Mouse (Mus musculus) forebrain, embryonic 12.5 days (tissue): ENCODE measurements around the gene Ripor1. TPM values are rescaled to one million over a fixed set of nuclear protein-coding genes. Genes with fewer than 3 reads are reported as not detected.

Source experiments
- ATAC-seq: fragments of 200-750 bp; cut with Nextera tagmentation; 2 replicates; pipeline ENCODE4 v1.8.0; 2017; ENCODE audit warnings: moderate TSS enrichment; ENCODE audit not compliant: low FRiP score
- H3K27ac ChIP-seq: fragments of 300-500 bp; sonication (generic); 2 replicates; pipeline ENCODE4 v1.5.1; 2016; ENCODE audit warnings: mild to moderate bottlenecking
- H3K27me3 ChIP-seq: fragments of 300-500 bp; sonication (generic); 2 replicates; pipeline ENCODE4 v1.6.1; 2016; ENCODE audit warnings: mild to moderate bottlenecking
- H3K36me3 ChIP-seq: fragments of 300-500 bp; sonication (generic); replicated peaks from 2 replicates; pipeline ENCODE4 v1.6.1; 2016; ENCODE audit warnings: mild to moderate bottlenecking
- H3K4me1 ChIP-seq: fragments of 300-500 bp; sonication (generic); 2 replicates; pipeline ENCODE4 v1.6.1; 2016
- H3K4me2 ChIP-seq: fragments of 300-500 bp; sonication (generic); 2 replicates; pipeline ENCODE4 v1.6.1; 2016; ENCODE audit warnings: mild to moderate bottlenecking, moderate library complexity
- H3K4me3 ChIP-seq: fragments of 300-500 bp; sonication (generic); replicated peaks from 2 replicates; pipeline ENCODE4 v1.5.1; 2016; ENCODE audit warnings: mild to moderate bottlenecking
- H3K9ac ChIP-seq: fragments of 300-500 bp; sonication (generic); 2 replicates; pipeline ENCODE4 v1.6.1; 2016; ENCODE audit warnings: mild to moderate bottlenecking
- H3K9me3 ChIP-seq: fragments of 300-500 bp; sonication (generic); 2 replicates; pipeline ENCODE4 v1.6.1; 2016
- WGBS: fragments of 180-500 bp; shearing (Covaris S2); methylation state at CpG from one replicate; pipeline ENCODE4 v1.1.7; 2016; 5-methylcytosine and 5-hydroxymethylcytosine counted together
- polyA plus RNA-seq: library from polyadenylated mRNA; unstranded; fragments of >200 nt; fragmentation: Nextera tagmentation; extraction: Ambion mirVana; gene quantifications from 2 replicates; pipeline ENCODE4 v1.2.1, GENCODE M21; 2016

The Ripor1 gene
- polyA plus RNA-seq, 1 experiment from 2014 or later, result 17.3 TPM

GRCm38 (mm10) chr8:105609355-105609754 is 4.3 kb downstream of the Ripor1 start:
- no peak overlapping the region for H3K4me3 ChIP-seq
- no peak overlapping the region for H3K4me2 ChIP-seq
- H3K36me3 ChIP-seq, result 0 out of 2 replicates have a peak, but pooled peaks cover 3% of the 10 kb centered on the region
- H3K27ac ChIP-seq, result no peak overlapping the region
- peaks cover 26% of the 10 kb centered on the region for H3K27me3 ChIP-seq
- no peak for ATAC-seq
- H3K9ac ChIP-seq, result no peak overlapping the region
- WGBS, result 85% methylated on average over 2 of the region's 2 CpGs
- peaks cover 46% of the 10 kb centered on the region for H3K4me1 ChIP-seq
- no peaks in the 10 kb centered on the region for H3K9me3 ChIP-seq

- H3K36me3 ChIP-seq, result 0 out of 2 replicates have a peak, but pooled peaks cover 4% of the 10 kb centered on the region
- no peak overlapping the region for H3K9ac ChIP-seq
- peaks cover 29% of the 10 kb centered on the region for H3K27me3 ChIP-seq
- H3K4me3 ChIP-seq, result no peak overlapping the region
- H3K4me1 ChIP-seq, result peaks cover 43% of the 10 kb centered on the region
- ATAC-seq, result no peak
- no peaks in the 10 kb centered on the region for H3K9me3 ChIP-seq
- 78% methylated on average over 4 of the region's 4 CpGs for WGBS
- no peak overlapping the region for H3K27ac ChIP-seq
- no peak overlapping the region for H3K4me2 ChIP-seq
These were observed 4.7 kb downstream of the Ripor1 start for GRCm38 (mm10) chr8:105609771-105610170.

GRCm38 (mm10) chr8:105611836-105612235 is 6.8 kb downstream of the Ripor1 start:
- Histone ChIP-seq H3K36me3 (peaks cover 23% of the 10 kb centered on the region), H3K9me3 (no peaks in the 10 kb centered on the region), H3K4me2 (no peak overlapping the region), H3K9ac (no peak overlapping the region), H3K4me1 (peaks cover 28% of the 10 kb centered on the region), H3K4me3 (no peak overlapping the region), H3K27ac (no peak overlapping the region), H3K27me3 (peaks cover 39% of the 10 kb centered on the region)
- 86% methylated on average over 9 of the region's 9 CpGs for WGBS
- no peak for ATAC-seq

DNA sequence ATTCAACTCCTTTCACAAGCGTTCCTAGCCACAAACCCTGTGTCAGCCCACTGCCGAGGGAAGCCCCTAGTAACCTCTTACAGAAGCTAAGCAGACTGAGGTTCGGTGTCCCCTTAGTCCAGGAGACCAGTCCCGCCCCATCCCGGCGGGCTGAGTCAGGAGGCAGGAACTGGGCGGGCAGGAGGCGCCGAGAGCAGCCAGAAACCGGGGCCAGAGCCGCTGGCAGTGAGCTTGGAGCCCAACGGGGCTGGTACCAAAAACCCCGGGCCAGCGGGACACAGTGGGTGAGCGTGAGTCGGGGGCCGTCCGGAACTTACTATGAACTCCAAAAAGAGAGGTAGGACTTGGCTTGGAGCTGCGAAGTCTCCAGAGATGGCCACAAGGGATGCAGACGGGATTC is 8.0 kb downstream of the Ripor1 start:
- Histone ChIP-seq H3K9ac (no peak overlapping the region), H3K4me3 (peak overlapping the region; percentile 12; the same call in 1 of the 2 replicates), H3K27me3 (peaks cover 39% of the 10 kb centered on the region), H3K4me2 (no peak overlapping the region), H3K4me1 (peaks cover 18% of the 10 kb centered on the region), H3K36me3 (peaks cover 35% of the 10 kb centered on the region), H3K9me3 (no peaks in the 10 kb centered on the region), H3K27ac (no peak overlapping the region)
- ATAC-seq, result no peak
- 4% methylated on average over 20 of the region's 20 CpGs for WGBS

GRCm38 (mm10) chr8:105613830-105614511 is 8.9 kb downstream of the Ripor1 start:
- Histone ChIP-seq H3K4me1 (peaks cover 17% of the 10 kb centered on the region), H3K4me3 (peak overlapping the region; percentile 45), H3K4me2 (peak overlapping the region; percentile 78), H3K27ac (no peak overlapping the region), H3K36me3 (peaks cover 44% of the 10 kb centered on the region), H3K27me3 (peaks cover 39% of the 10 kb centered on the region), H3K9ac (peak overlapping the region; percentile 55), H3K9me3 (no peaks in the 10 kb centered on the region)
- under 1% methylated on average over 50 of the region's 50 CpGs for WGBS
- peak; percentile 56 for ATAC-seq

DNA sequence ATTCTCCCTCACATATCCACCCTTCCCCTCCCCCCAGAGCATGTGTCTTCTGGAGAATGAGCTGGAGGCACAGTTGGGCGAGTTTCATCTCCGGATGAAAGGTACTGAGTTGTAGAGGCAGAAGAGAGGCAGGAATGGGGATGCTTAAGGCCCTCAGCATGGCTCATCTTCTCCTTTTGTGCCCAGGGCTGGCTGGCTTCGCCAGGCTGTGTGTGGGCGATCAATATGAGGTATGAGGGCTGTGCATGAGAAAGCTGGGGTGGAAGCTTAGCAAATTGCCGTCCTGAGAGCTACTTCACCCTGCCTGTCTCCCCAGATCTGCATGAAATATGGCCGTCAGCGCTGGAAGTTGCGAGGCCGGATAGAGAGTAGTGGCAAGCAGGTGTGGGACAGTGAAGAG is 10.9 kb downstream of the Ripor1 start:
- Histone ChIP-seq H3K4me2 (no peak overlapping the region), H3K4me3 (no peak overlapping the region), H3K9ac (no peak overlapping the region), H3K4me1 (peaks cover 17% of the 10 kb centered on the region), H3K27ac (no peak overlapping the region), H3K36me3 (peaks cover 63% of the 10 kb centered on the region), H3K27me3 (peaks cover 39% of the 10 kb centered on the region), H3K9me3 (no peaks in the 10 kb centered on the region)
- ATAC-seq, result no peak
- WGBS, result 87% methylated on average over 9 of the region's 9 CpGs

GRCm38 (mm10) chr8:105617451-105618278 is 12.6 kb downstream of the Ripor1 start:
- H3K4me3 ChIP-seq, result no peak overlapping the region
- peaks cover 28% of the 10 kb centered on the region for H3K27me3 ChIP-seq
- H3K9ac ChIP-seq, result no peak overlapping the region
- H3K27ac ChIP-seq, result no peak overlapping the region
- ATAC-seq, result no peak
- peaks cover 70% of the 10 kb centered on the region for H3K36me3 ChIP-seq
- no peaks in the 10 kb centered on the region for H3K9me3 ChIP-seq
- H3K4me2 ChIP-seq, result no peak overlapping the region
- 92% methylated on average over 21 of the region's 21 CpGs for WGBS
- H3K4me1 ChIP-seq, result peaks cover 28% of the 10 kb centered on the region

DNA sequence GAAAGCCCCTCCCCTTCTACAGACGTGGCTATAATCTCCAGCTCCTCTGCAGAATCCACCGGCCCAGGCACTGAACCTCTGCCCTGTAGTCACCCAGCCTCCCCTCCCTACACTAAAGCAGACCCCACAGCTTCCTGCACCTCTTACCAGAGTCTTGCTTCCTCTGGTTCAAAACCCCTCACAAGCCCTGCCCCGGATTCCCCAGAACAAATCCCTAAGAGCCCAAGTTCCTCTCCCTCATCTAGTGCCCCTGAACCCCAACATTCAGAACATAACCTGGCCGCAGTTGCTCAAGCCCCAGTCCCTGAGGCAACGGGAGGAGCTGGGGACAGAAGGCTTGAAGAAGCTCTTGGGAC is 13.2 kb downstream of the Ripor1 start:
- peaks cover 28% of the 10 kb centered on the region for H3K4me1 ChIP-seq
- no peak for ATAC-seq
- H3K27ac ChIP-seq, result no peak overlapping the region
- H3K4me2 ChIP-seq, result no peak overlapping the region
- WGBS, result 94% methylated on average over 5 of the region's 5 CpGs
- no peaks in the 10 kb centered on the region for H3K9me3 ChIP-seq
- H3K9ac ChIP-seq, result no peak overlapping the region
- H3K4me3 ChIP-seq, result no peak overlapping the region
- H3K36me3 ChIP-seq, result peaks cover 73% of the 10 kb centered on the region
- peaks cover 23% of the 10 kb centered on the region for H3K27me3 ChIP-seq

GRCm38 (mm10) chr8:105618892-105619591 is 14.0 kb downstream of the Ripor1 start:
- H3K4me2 ChIP-seq, result no peak overlapping the region
- WGBS, result 94% methylated on average over 19 of the region's 19 CpGs
- peaks cover 76% of the 10 kb centered on the region for H3K36me3 ChIP-seq
- peaks cover 24% of the 10 kb centered on the region for H3K4me1 ChIP-seq
- H3K27me3 ChIP-seq, result peaks cover 17% of the 10 kb centered on the region
- no peak overlapping the region for H3K4me3 ChIP-seq
- H3K27ac ChIP-seq, result no peak overlapping the region
- ATAC-seq, result no peak
- no peak overlapping the region for H3K9ac ChIP-seq
- no peaks in the 10 kb centered on the region for H3K9me3 ChIP-seq

DNA sequence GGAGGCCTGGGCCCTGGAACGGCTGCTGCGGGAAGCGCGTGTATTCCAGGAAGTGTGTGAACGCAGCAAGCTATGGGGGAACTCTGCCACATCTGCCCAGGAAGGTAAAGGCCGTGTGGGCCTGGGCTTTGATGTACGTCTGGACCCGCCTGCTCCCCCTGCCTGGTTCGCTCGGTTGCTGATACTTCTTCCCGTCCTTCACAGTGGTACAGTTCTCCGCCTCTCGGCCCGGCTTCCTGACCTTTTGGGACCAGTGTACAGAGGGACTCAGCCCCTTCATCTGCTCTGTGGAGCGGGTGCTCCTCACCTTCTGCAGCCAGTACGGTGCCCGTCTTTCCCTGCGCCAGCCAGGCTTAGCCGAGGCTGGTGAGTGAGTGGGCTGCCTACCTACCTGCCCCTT is 15.2 kb downstream of the Ripor1 start:
- Histone ChIP-seq H3K9ac (no peak overlapping the region), H3K9me3 (no peaks in the 10 kb centered on the region), H3K36me3 (peaks cover 71% of the 10 kb centered on the region), H3K27me3 (peaks cover 6% of the 10 kb centered on the region; the same call in 1 of the 2 replicates), H3K4me2 (no peak overlapping the region), H3K4me3 (no peak overlapping the region), H3K4me1 (peaks cover 20% of the 10 kb centered on the region), H3K27ac (no peak overlapping the region)
- ATAC-seq, result no peak
- WGBS, result 90% methylated on average over 19 of the region's 19 CpGs

GRCm38 (mm10) chr8:105620946-105621720 is 16.1 kb downstream of the Ripor1 start:
- H3K4me2 ChIP-seq, result no peak overlapping the region
- peaks cover 62% of the 10 kb centered on the region for H3K36me3 ChIP-seq
- no peak for ATAC-seq
- H3K27ac ChIP-seq, result peak overlapping the region; percentile 74; the same call in 1 of the 2 replicates
- WGBS, result 90% methylated on average over 21 of the region's 21 CpGs
- H3K4me1 ChIP-seq, result peaks cover 25% of the 10 kb centered on the region
- H3K27me3 ChIP-seq, result no peaks in the 10 kb centered on the region
- no peaks in the 10 kb centered on the region for H3K9me3 ChIP-seq
- H3K9ac ChIP-seq, result no peak overlapping the region
- no peak overlapping the region for H3K4me3 ChIP-seq
